Mouse (Mus musculus) stomach, embryonic 16.5 days (tissue): ENCODE data around the gene Lrp2. TPM values are rescaled to one million over a fixed set of nuclear protein-coding genes. Genes with fewer than 3 reads are reported as not detected.
A peak's percentile ranks its signal among the peaks of the same experiment; 100 is the strongest.

Experiments used
- ATAC-seq: fragments of 200-750 bp; cut with Nextera tagmentation; 2 replicates; pipeline ENCODE4 v1.8.0; 2017; ENCODE audit warnings: moderate number of reproducible peaks, moderate TSS enrichment; ENCODE audit not compliant: insufficient read depth, low FRiP score
- H3K27ac ChIP-seq: fragments of 300-500 bp; sonication (generic); 2 replicates; pipeline ENCODE4 v1.5.1; 2014; ENCODE audit warnings: low read length
- H3K27me3 ChIP-seq: fragments of 300-500 bp; sonication (generic); 2 replicates; pipeline ENCODE4 v1.6.1; 2014; ENCODE audit warnings: low read length, control low read depth, mixed read lengths; ENCODE audit not compliant: control insufficient read depth, insufficient read depth
- H3K36me3 ChIP-seq: fragments of 300-500 bp; sonication (generic); 2 replicates; pipeline ENCODE4 v1.6.1; 2014; ENCODE audit warnings: low read length; ENCODE audit not compliant: control insufficient read depth, insufficient read depth
- H3K4me1 ChIP-seq: fragments of 300-500 bp; sonication (generic); 2 replicates; pipeline ENCODE4 v1.6.1; 2014; ENCODE audit warnings: low read length, control low read depth, mixed read lengths; ENCODE audit not compliant: control insufficient read depth, insufficient read depth
- H3K4me2 ChIP-seq: fragments of 300-500 bp; sonication (generic); 2 replicates; pipeline ENCODE4 v1.6.1; 2014; ENCODE audit warnings: low read depth, low read length, mixed read lengths
- H3K4me3 ChIP-seq: fragments of 300-500 bp; sonication (generic); replicated peaks from 2 replicates; pipeline ENCODE4 v1.5.1; 2014; ENCODE audit warnings: mild to moderate bottlenecking, low read length
- H3K9ac ChIP-seq: fragments of 300-500 bp; sonication (generic); 2 replicates; pipeline ENCODE4 v1.6.1; 2014; ENCODE audit warnings: low read length
- H3K9me3 ChIP-seq: fragments of 300-500 bp; sonication (generic); replicated peaks from 2 replicates; pipeline ENCODE4 v1.6.1; 2016; ENCODE audit warnings: low read length, control low read depth; ENCODE audit not compliant: control insufficient read depth
- WGBS: fragments of 180-500 bp; shearing (Covaris S2); extraction: QIAGEN DNeasy Blood & Tissue Kit; methylation state at CpG from one replicate; pipeline ENCODE4 v1.1.7; 2014; 5-methylcytosine and 5-hydroxymethylcytosine counted together
- polyA plus RNA-seq: library from polyadenylated mRNA; unstranded; fragments of >200 nt; fragmentation: Nextera tagmentation; extraction: Ambion mirVana; gene quantifications from 2 replicates; pipeline ENCODE4 v1.2.1, GENCODE M21; 2015

The Lrp2 gene
- polyA plus RNA-seq, 1 experiment from 2014 or later, result 0.63 TPM

GRCm38 (mm10) chr2:69451128-69451527 is 134.7 kb downstream of the Lrp2 start:
- no peaks in the 10 kb centered on the region for H3K9me3 ChIP-seq
- 85% methylated on average over 5 of the region's 5 CpGs for WGBS
- ATAC-seq, result no peak
- no peaks in the 10 kb centered on the region for H3K36me3 ChIP-seq
- H3K27me3 ChIP-seq, result no peaks in the 10 kb centered on the region
- no peak overlapping the region for H3K27ac ChIP-seq
- no peak overlapping the region for H3K4me2 ChIP-seq
- no peaks in the 10 kb centered on the region for H3K4me1 ChIP-seq
- H3K9ac ChIP-seq, result no peak overlapping the region
- no peak overlapping the region for H3K4me3 ChIP-seq

DNA sequence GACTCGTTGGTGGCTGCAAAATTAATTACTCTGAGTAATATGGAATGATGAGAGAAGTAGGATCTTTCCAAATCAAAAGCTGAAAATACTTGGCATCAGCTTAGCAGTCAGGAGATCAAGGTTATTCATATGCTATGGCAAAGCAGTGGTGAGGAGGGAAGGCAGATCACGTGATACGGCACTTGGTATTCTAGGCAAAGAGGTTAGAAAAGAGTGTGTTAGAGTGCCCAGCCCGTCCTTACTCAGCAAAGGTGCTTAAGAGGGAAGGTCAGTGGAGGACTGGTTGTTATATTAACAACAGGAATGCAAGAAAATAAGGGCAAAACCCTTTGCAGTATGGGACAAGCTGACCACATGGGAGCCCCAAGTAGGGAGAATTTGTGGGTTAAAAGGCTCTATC is 137.3 kb downstream of the Lrp2 start:
- no peak overlapping the region for H3K9ac ChIP-seq
- no peaks in the 10 kb centered on the region for H3K36me3 ChIP-seq
- no peak for ATAC-seq
- H3K27ac ChIP-seq, result no peak overlapping the region
- H3K4me2 ChIP-seq, result no peak overlapping the region
- WGBS, result 77% methylated on average over 4 of the region's 4 CpGs
- no peak overlapping the region for H3K4me3 ChIP-seq
- no peaks in the 10 kb centered on the region for H3K27me3 ChIP-seq
- H3K9me3 ChIP-seq, result no peaks in the 10 kb centered on the region
- no peaks in the 10 kb centered on the region for H3K4me1 ChIP-seq

- no peaks in the 10 kb centered on the region for H3K4me1 ChIP-seq
- no peak overlapping the region for H3K4me3 ChIP-seq
- no peaks in the 10 kb centered on the region for H3K9me3 ChIP-seq
- H3K27me3 ChIP-seq, result no peaks in the 10 kb centered on the region
- no peak for ATAC-seq
- WGBS, result 40% methylated on average over 4 of the region's 4 CpGs
- H3K36me3 ChIP-seq, result no peaks in the 10 kb centered on the region
- H3K9ac ChIP-seq, result no peak overlapping the region
- no peak overlapping the region for H3K27ac ChIP-seq
- H3K4me2 ChIP-seq, result no peak overlapping the region
Observed at GRCm38 (mm10) chr2:69445896-69446472, 139.9 kb downstream of the Lrp2 start.

GRCm38 (mm10) chr2:69441656-69442055 is 144.2 kb downstream of the Lrp2 start:
- no peaks in the 10 kb centered on the region for H3K9me3 ChIP-seq
- H3K27ac ChIP-seq, result no peak overlapping the region
- H3K4me3 ChIP-seq, result no peak overlapping the region
- no peak for ATAC-seq
- WGBS, result 43% methylated on average over 3 of the region's 3 CpGs
- no peak overlapping the region for H3K9ac ChIP-seq
- no peaks in the 10 kb centered on the region for H3K27me3 ChIP-seq
- no peaks in the 10 kb centered on the region for H3K4me1 ChIP-seq
- H3K36me3 ChIP-seq, result no peaks in the 10 kb centered on the region
- no peak overlapping the region for H3K4me2 ChIP-seq

DNA sequence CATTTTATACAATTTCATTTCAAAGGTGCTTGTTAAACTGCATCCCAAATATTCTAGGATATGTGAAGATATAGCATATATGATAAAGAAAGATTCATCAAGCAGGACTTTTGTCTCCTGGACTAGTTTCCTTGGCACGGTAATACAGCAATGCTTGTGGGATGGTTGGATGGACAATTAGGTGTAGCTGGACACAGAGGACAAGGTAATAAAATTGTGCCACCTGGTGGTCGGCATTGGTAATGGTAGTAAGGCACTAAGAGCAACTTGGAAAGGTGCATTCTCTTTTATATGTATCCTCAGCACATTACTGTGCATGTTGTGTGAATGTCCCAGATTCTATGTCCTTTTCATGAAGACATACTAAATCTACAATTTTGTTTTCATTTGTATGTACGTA is 157.7 kb downstream of the Lrp2 start:
- Histone ChIP-seq H3K27me3 (no peaks in the 10 kb centered on the region), H3K9ac (no peak overlapping the region), H3K27ac (no peak overlapping the region), H3K4me3 (no peak overlapping the region), H3K4me2 (no peak overlapping the region), H3K9me3 (no peaks in the 10 kb centered on the region), H3K4me1 (no peaks in the 10 kb centered on the region), H3K36me3 (no peaks in the 10 kb centered on the region)
- WGBS, result 26% methylated on average over 3 of the region's 3 CpGs
- 0 out of 2 replicates have a peak, but pooled peaks have one; percentile 44 for ATAC-seq

GRCm38 (mm10) chr2:69427141-69427540 is 158.7 kb downstream of the Lrp2 start:
- H3K9me3 ChIP-seq, result no peaks in the 10 kb centered on the region
- 82% methylated on average over 10 of the region's 10 CpGs for WGBS
- no peak overlapping the region for H3K9ac ChIP-seq
- H3K27ac ChIP-seq, result no peak overlapping the region
- no peak overlapping the region for H3K4me3 ChIP-seq
- H3K27me3 ChIP-seq, result no peaks in the 10 kb centered on the region
- ATAC-seq, result no peak
- H3K4me2 ChIP-seq, result no peak overlapping the region
- H3K4me1 ChIP-seq, result no peaks in the 10 kb centered on the region
- no peaks in the 10 kb centered on the region for H3K36me3 ChIP-seq

- Histone ChIP-seq H3K9me3 (no peaks in the 10 kb centered on the region), H3K36me3 (no peaks in the 10 kb centered on the region), H3K4me1 (no peaks in the 10 kb centered on the region), H3K4me3 (no peak overlapping the region), H3K27ac (no peak overlapping the region), H3K9ac (no peak overlapping the region), H3K27me3 (no peaks in the 10 kb centered on the region), H3K4me2 (no peak overlapping the region)
- no peak for ATAC-seq
- 85% methylated on average over 1 of the region's 1 CpGs for WGBS
Observed at GRCm38 (mm10) chr2:69426081-69426480, 159.8 kb downstream of the Lrp2 start.

DNA sequence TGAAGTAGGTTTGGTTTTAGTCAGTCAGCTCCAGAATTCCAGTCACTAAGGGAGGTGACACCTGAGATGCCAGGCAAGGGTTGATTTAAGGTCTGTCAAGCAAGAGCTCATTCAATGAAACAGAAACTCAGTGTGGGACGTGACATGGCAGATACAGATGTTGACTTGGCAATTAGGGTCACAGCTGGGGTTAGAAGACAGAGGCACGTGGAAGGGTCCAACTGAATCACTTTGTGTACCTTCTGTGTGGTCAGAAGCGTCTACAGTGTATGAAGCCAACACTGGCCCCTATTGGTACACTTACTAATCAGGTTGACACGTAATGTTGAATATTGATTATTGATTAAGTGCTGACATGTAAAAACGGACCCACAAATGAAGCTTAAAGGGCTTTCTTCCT is 161.0 kb downstream of the Lrp2 start:
- no peaks in the 10 kb centered on the region for H3K9me3 ChIP-seq
- H3K36me3 ChIP-seq, result no peaks in the 10 kb centered on the region
- no peak overlapping the region for H3K27ac ChIP-seq
- WGBS, result 52% methylated on average over 5 of the region's 5 CpGs
- H3K4me2 ChIP-seq, result no peak overlapping the region
- no peaks in the 10 kb centered on the region for H3K27me3 ChIP-seq
- H3K4me1 ChIP-seq, result no peaks in the 10 kb centered on the region
- ATAC-seq, result no peak
- H3K9ac ChIP-seq, result no peak overlapping the region
- H3K4me3 ChIP-seq, result no peak overlapping the region

DNA sequence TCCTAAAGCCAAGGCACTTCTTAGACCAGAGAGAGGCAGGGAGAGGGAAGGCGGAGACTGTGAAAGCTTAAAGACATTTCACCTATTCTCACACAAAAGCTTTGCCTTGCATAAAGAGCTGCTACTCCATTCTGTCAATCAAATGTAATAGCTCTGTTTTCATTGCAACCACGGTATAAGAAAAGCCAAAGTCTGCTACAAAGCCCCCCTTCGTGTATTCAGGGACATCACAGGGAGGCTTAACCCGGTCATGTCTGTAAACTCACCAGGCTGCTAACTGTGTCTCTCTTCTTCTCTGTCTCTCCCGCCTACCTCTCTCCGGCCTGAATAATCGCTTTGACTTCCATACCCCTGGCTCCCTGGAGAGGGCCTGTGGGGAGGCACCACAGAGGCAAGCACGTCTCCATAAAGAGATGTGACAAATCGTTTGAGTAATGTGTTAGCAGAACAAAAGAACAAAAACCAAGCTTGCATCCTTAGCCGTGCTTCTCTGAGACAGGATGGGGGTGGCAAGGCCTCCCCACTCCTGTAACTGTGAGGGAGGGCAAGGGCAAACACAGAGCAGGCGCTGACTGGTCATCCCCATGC is 167.5 kb downstream of the Lrp2 start:
- no peaks in the 10 kb centered on the region for H3K4me1 ChIP-seq
- H3K4me2 ChIP-seq, result no peak overlapping the region
- H3K9ac ChIP-seq, result no peak overlapping the region
- H3K4me3 ChIP-seq, result no peak overlapping the region
- H3K27me3 ChIP-seq, result no peaks in the 10 kb centered on the region
- 23% methylated on average over 11 of the region's 11 CpGs for WGBS
- no peaks in the 10 kb centered on the region for H3K9me3 ChIP-seq
- no peak overlapping the region for H3K27ac ChIP-seq
- no peaks in the 10 kb centered on the region for H3K36me3 ChIP-seq
- peak; percentile 25; the same call in 1 of the 2 replicates for ATAC-seq
